Mouse (Mus musculus) hindbrain, embryonic 11.5 days (tissue): ENCODE results near the gene Gipc2. TPM values are rescaled to one million over a fixed set of nuclear protein-coding genes. Genes with fewer than 3 reads are reported as not detected.
"Not testable (repeated sequence)": the region's sequence is repeated elsewhere in the genome, so short reads cannot be mapped to it uniquely, and the experiment has no call there.

Experiments used
- ATAC-seq: fragments of 200-750 bp; cut with Nextera tagmentation; 2 replicates; pipeline ENCODE4 v1.8.0; 2017; ENCODE audit warnings: mild to moderate bottlenecking, moderate TSS enrichment, moderate library complexity; ENCODE audit not compliant: low FRiP score
- DNase-seq: peaks from one replicate; pipeline ENCODE4 v3.0.0-alpha.2; 2015; ENCODE audit warnings: low spot score
- H3K27ac ChIP-seq: fragments of 300-500 bp; sonication (generic); 2 replicates; pipeline ENCODE4 v1.5.1; 2014; ENCODE audit warnings: mild to moderate bottlenecking, low read depth, low read length
- H3K27me3 ChIP-seq: fragments of 300-500 bp; sonication (generic); 2 replicates; pipeline ENCODE4 v1.6.1; 2014; ENCODE audit warnings: mild to moderate bottlenecking, low read length, moderate library complexity, mixed read lengths; ENCODE audit not compliant: control insufficient read depth, insufficient read depth
- H3K36me3 ChIP-seq: fragments of 300-500 bp; sonication (generic); 2 replicates; pipeline ENCODE4 v1.6.1; 2014; ENCODE audit warnings: mild to moderate bottlenecking, low read length, moderate library complexity, mixed read lengths; ENCODE audit not compliant: control insufficient read depth, insufficient read depth
- H3K4me1 ChIP-seq: fragments of 300-500 bp; sonication (generic); replicated peaks from 2 replicates; pipeline ENCODE4 v1.6.1; 2014; ENCODE audit warnings: low read length, mixed read lengths; ENCODE audit not compliant: control insufficient read depth, insufficient read depth
- H3K4me2 ChIP-seq: fragments of 300-500 bp; sonication (generic); replicated peaks from 2 replicates; pipeline ENCODE4 v1.6.1; 2014; ENCODE audit warnings: mild to moderate bottlenecking, low read depth, low read length
- H3K4me3 ChIP-seq: fragments of 300-500 bp; sonication (generic); 2 replicates; pipeline ENCODE4 v1.5.1; 2014; ENCODE audit warnings: low read depth, low read length
- H3K9ac ChIP-seq: fragments of 300-500 bp; sonication (generic); 2 replicates; pipeline ENCODE4 v1.6.1; 2014; ENCODE audit warnings: low read depth, low read length
- H3K9me3 ChIP-seq: fragments of 300-500 bp; sonication (generic); 2 replicates; pipeline ENCODE4 v1.6.1; 2016; ENCODE audit warnings: low read length; ENCODE audit not compliant: control insufficient read depth
- WGBS: fragments of 180-500 bp; shearing (Covaris S2); extraction: QIAGEN DNeasy Blood & Tissue Kit; methylation state at CpG from one replicate; pipeline ENCODE4 v1.1.7; 2014; 5-methylcytosine and 5-hydroxymethylcytosine counted together
- polyA plus RNA-seq: library from polyadenylated mRNA; unstranded; fragments of >200 nt; fragmentation: Nextera tagmentation; extraction: Ambion mirVana; gene quantifications from 2 replicates; pipeline ENCODE4 v1.2.1, GENCODE M21; 2014

The Gipc2 gene
- polyA plus RNA-seq, 1 experiment from 2014 or later, result 5.0 TPM

GRCm38 (mm10) chr3:152207156-152207555, 41.1 kb upstream of the Gipc2 start:
- 95% methylated on average over 4 of the region's 4 CpGs for WGBS

GRCm38 (mm10) chr3:152204577-152204976, 38.5 kb upstream of the Gipc2 start:
- Histone ChIP-seq H3K9ac (no peak overlapping the region), H3K4me3 (no peak overlapping the region), H3K27me3 (no peaks in the 10 kb centered on the region), H3K4me1 (no peaks in the 10 kb centered on the region), H3K36me3 (no peaks in the 10 kb centered on the region), H3K4me2 (no peak overlapping the region), H3K9me3 (no peaks in the 10 kb centered on the region), H3K27ac (no peak overlapping the region)
- no peak for DNase-seq
- ATAC-seq, result no peak
- WGBS, result 87% methylated on average over 3 of the region's 3 CpGs

More at GRCm38 (mm10) chr3:152207156-152207555, 41.1 kb upstream of the Gipc2 start:
- peaks cover 5% of the 10 kb centered on the region; the same call in 1 of the 2 replicates for H3K4me1 ChIP-seq
- no peaks in the 10 kb centered on the region for H3K27me3 ChIP-seq
- ATAC-seq (no peak), DNase-seq (no peak)
- no peak overlapping the region for H3K4me2 ChIP-seq
- H3K9me3 ChIP-seq, result no peaks in the 10 kb centered on the region
- H3K9ac ChIP-seq, result no peak overlapping the region
- H3K27ac ChIP-seq, result no peak overlapping the region
- no peaks in the 10 kb centered on the region for H3K36me3 ChIP-seq
- no peak overlapping the region for H3K4me3 ChIP-seq

GRCm38 (mm10) chr3:152203996-152204395, 38.0 kb upstream of the Gipc2 start:
- Histone ChIP-seq H3K9ac (no peak overlapping the region), H3K27me3 (no peaks in the 10 kb centered on the region), H3K4me1 (no peaks in the 10 kb centered on the region), H3K4me2 (no peak overlapping the region), H3K36me3 (no peaks in the 10 kb centered on the region), H3K4me3 (no peak overlapping the region), H3K9me3 (no peaks in the 10 kb centered on the region), H3K27ac (no peak overlapping the region)
- 83% methylated on average over 3 of the region's 3 CpGs for WGBS
- ATAC-seq (no peak), DNase-seq (no peak)

- no peak for ATAC-seq
- Histone ChIP-seq H3K9me3 (no peaks in the 10 kb centered on the region), H3K27me3 (no peaks in the 10 kb centered on the region), H3K27ac (no peak overlapping the region), H3K4me1 (no peaks in the 10 kb centered on the region), H3K9ac (no peak overlapping the region), H3K36me3 (no peaks in the 10 kb centered on the region), H3K4me2 (no peak overlapping the region), H3K4me3 (no peak overlapping the region)
- 85% methylated on average over 6 of the region's 6 CpGs for WGBS
- DNase-seq, result no peak
Observed at GRCm38 (mm10) chr3:152203411-152203810, 37.4 kb upstream of the Gipc2 start.

- no peak overlapping the region for H3K4me2 ChIP-seq
- no peak overlapping the region for H3K9ac ChIP-seq
- H3K27ac ChIP-seq, result no peak overlapping the region
- H3K4me3 ChIP-seq, result no peak overlapping the region
- H3K4me1 ChIP-seq, result no peaks in the 10 kb centered on the region
- no peaks in the 10 kb centered on the region for H3K36me3 ChIP-seq
- H3K27me3 ChIP-seq, result no peaks in the 10 kb centered on the region
- ATAC-seq (no peak), DNase-seq (no peak)
- no peaks in the 10 kb centered on the region for H3K9me3 ChIP-seq
Observed at GRCm38 (mm10) chr3:152202942-152203341, 36.9 kb upstream of the Gipc2 start.

GRCm38 (mm10) chr3:152201651-152202050, 35.6 kb upstream of the Gipc2 start:
- Histone ChIP-seq H3K36me3 (no peaks in the 10 kb centered on the region), H3K27ac (no peak overlapping the region), H3K4me1 (no peaks in the 10 kb centered on the region), H3K4me3 (no peak overlapping the region), H3K4me2 (no peak overlapping the region), H3K27me3 (no peaks in the 10 kb centered on the region), H3K9me3 (no peaks in the 10 kb centered on the region), H3K9ac (no peak overlapping the region)
- ATAC-seq, result no peak
- DNase-seq, result no peak
- WGBS, result 82% methylated on average over 2 of the region's 2 CpGs

GRCm38 (mm10) chr3:152201181-152201580, 35.2 kb upstream of the Gipc2 start:
- 95% methylated on average over 3 of the region's 3 CpGs for WGBS
- H3K9ac ChIP-seq, result no peak overlapping the region

GRCm38 (mm10) chr3:152199125-152199524, 33.1 kb upstream of the Gipc2 start:
- DNase-seq (no peak), ATAC-seq (no peak)
- no peak overlapping the region for H3K4me2 ChIP-seq
- no peaks in the 10 kb centered on the region for H3K4me1 ChIP-seq
- H3K9me3 ChIP-seq, result no peaks in the 10 kb centered on the region
- H3K27ac ChIP-seq, result no peak overlapping the region
- no peak overlapping the region for H3K9ac ChIP-seq
- H3K36me3 ChIP-seq, result no peaks in the 10 kb centered on the region
- no peak overlapping the region for H3K4me3 ChIP-seq
- H3K27me3 ChIP-seq, result no peaks in the 10 kb centered on the region
- 74% methylated on average over 3 of the region's 3 CpGs for WGBS

More at GRCm38 (mm10) chr3:152201181-152201580, 35.2 kb upstream of the Gipc2 start:
- no peak overlapping the region for H3K4me3 ChIP-seq
- H3K4me1 ChIP-seq, result no peaks in the 10 kb centered on the region
- H3K9me3 ChIP-seq, result no peaks in the 10 kb centered on the region
- H3K27me3 ChIP-seq, result no peaks in the 10 kb centered on the region
- DNase-seq (no peak), ATAC-seq (no peak)
- H3K27ac ChIP-seq, result no peak overlapping the region
- H3K36me3 ChIP-seq, result no peaks in the 10 kb centered on the region
- H3K4me2 ChIP-seq, result no peak overlapping the region

- not testable (repeated sequence) for H3K9ac ChIP-seq, H3K36me3 ChIP-seq, H3K4me1 ChIP-seq, H3K9me3 ChIP-seq, ATAC-seq, H3K4me3 ChIP-seq, H3K27me3 ChIP-seq, H3K27ac ChIP-seq, DNase-seq, H3K4me2 ChIP-seq
- WGBS, result 34% methylated on average over 2 of the region's 2 CpGs
Observed at GRCm38 (mm10) chr3:152197246-152197645, 31.2 kb upstream of the Gipc2 start.
